Mouse (Mus musculus) brain, embryonic 14.5 days (tissue): ENCODE data around the gene Eef2k.

Experiments
- CTCF ChIP-seq: fragments of 200-500 bp; IDR thresholded peaks from 2 replicates; pipeline ENCODE4 v1.5.1; 2012; ENCODE audit warnings: inconsistent platforms, mild to moderate bottlenecking, moderate library complexity, borderline replicate concordance; ENCODE audit not compliant: insufficient read depth, insufficient read length; ENCODE audit errors: extremely low read depth
- POLR2A ChIP-seq: fragments of 200-500 bp; IDR thresholded peaks from 2 replicates; pipeline ENCODE4 v1.6.1; 2012; ENCODE audit warnings: mild to moderate bottlenecking, inconsistent platforms, borderline replicate concordance; ENCODE audit not compliant: poor library complexity, insufficient read depth, insufficient read length, severe bottlenecking; ENCODE audit errors: extremely low read depth

DNA sequence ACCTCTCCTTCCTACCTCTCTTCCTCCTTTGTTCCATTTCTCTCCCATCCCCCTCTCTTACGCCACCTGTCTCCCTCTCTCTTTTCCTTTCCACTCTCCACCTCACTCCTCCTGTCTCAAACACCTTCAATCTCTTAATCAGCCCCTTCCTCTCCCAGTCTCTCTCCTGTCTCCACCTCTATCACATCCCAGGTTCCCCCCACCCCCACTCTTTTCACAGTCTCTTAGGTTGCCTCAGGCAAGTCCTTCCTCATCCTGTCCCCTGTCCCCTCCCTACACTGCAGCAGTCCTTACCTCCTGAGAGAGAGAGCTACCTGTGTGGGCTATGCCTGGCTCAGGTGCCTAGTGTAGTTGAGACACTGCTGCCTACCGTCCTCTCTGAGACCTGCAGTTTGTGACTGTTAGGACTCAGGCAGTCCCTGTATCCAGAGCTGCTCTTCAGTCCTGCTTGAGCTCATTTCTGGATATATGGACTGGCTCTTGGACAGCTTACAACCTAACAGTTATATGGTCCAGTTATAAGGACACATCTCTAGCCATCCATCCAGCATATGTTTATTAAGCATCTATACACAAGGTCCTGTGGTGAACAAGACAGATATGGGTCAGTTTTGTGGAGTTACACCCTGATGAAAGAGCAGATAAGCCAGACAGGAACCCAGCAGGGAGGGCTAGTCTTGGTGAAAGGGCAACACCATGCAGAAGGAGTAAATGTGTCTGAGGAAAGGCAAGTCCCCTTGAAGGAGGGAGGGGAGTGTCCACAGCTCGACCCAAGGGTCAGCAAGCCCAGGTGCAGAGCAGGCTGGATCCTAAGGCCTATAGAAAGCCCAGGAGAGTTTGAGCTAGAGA, 33.1 kb downstream of the Eef2k start:
- no peak for TF ChIP-seq CTCF
- no peak for TF ChIP-seq POLR2A
